Mouse (Mus musculus) right cerebral cortex, postnatal 36 days (tissue): Measurements from ENCODE around the gene Cdh20.
"Not testable (repeated sequence)": the region's sequence is repeated elsewhere in the genome, so short reads cannot be mapped to it uniquely, and the experiment has no call there.

ENCODE experiments used
- DNase-seq, 2 experiments: peaks; one replicate each; pipeline ENCODE4 v3.0.0; 2022; ENCODE audit warnings: low spot score in 2 of 2, mixed read lengths in 1 of 2

The Cdh20 gene

DNA sequence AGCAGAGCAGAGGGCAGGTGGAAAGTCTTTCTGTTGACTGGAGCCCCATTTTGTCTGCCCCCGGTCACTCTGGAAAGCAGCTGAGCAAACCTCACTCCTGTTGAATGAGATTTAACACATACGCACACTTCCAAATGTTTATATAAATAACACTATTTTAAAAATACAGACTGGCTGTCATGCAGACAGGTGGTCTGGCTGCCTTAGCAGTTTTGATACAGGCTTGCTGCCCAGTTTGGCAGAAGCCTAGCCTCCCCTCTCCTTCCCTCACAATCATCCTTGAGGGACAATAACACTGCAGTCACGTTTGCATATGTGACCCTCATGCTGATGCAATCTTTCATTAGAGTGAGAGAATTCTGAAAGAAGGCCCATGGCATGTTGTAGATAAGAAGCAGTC lies 144.1 kb downstream of the Cdh20 start:
- no peak for DNase-seq

DNA sequence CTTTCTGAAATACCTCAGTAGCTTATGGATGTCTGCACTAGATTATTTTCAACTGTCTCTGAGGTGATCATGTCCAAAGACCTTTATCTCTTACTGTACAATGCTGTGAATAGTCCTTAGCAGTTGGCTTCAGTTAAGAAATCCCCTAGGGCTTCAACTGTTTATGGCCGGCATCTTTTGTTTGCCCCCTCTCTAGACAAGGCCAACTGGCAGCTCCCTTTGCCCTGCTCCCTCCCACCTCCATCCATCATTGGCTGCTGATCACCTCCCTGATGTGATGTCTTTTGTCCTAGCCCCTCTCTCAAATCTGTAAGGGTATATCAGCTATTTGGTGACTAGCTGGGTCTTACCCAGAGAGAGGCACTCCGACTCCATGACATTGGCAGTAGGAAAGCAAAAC lies 148.2 kb downstream of the Cdh20 start:
- no peak for DNase-seq

DNA sequence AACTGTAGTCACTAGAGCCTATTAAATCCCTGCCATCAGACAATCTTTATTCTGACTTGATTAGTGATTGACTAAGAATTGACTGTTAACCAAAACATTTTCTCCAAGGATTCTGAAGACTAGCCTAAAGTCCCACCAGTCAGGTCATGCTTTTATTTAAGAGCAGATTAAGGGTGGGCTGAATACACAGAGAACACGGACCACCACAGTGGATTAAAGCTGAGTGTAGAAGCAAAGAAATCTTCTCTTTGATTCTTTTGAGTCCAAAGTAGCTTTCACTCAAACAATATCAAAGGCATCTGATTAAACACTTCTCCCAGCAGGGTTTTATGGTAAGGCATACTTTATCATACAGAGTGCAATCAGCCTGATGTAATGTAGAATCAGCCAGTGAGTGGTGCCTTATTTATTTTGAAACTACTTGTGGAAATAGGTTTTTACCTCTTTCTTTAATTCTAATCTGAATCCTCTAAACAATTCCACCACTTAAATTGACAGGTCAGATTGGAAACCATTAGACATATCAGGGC lies 149.0 kb downstream of the Cdh20 start:
- DNase-seq, result no peak

DNA sequence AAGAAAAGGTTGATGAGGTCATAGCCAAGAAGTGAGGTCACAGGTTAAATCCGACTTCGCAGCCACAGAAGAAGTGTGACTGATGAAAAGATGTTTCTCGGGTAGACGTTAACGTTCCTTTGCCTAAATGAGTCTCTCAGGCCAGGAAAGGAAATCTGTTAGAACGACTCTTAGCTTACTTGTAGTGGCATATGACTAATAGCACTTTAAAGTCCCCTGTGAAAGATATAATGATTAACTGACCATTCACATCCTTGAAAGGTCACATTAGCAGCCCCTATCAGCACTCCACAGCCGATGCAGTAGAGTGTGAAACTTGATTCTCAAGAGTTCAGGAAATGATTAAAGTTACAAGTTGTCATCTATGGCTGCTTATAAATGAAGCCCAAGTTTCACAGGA lies 164.7 kb downstream of the Cdh20 start:
- no peak for DNase-seq

DNA sequence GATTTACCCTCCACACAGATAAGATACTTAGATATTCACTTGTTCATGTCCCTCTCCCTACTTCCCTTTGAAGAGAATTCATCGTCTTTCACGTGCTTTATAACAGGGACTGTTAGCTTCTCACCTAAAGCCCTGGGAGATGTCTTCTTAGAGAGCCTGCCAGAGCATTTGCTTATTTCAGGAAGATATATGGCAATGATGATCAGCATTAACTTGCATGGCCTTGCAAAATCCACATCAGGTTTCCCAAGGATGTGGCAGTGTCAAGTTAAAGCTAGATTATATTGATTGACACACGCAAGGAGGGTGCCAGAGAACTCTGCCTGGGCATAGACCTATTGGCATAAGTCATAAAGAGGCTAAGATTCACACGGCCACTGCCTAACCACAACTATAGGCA lies 168.6 kb downstream of the Cdh20 start:
- DNase-seq, result no peak

DNA sequence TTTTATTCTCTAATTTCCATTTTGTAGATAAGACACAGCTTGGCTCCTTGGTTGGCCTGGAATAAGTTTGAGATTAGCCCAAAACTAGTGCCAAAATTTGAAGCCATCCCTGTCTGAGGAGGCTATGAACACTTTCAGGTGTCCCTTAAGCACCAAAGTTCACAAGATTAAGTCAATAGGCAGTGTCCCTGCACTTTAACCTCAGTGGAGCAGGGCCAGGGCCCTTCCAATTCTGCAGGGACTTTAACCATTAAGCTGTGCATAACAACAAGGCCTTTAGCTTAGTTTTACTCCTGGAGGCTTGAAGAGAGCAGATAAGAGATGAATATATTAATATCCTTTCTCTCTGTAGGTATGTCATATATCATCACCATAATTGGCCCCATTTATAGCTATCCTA lies 170.8 kb downstream of the Cdh20 start:
- no peak for DNase-seq

DNA sequence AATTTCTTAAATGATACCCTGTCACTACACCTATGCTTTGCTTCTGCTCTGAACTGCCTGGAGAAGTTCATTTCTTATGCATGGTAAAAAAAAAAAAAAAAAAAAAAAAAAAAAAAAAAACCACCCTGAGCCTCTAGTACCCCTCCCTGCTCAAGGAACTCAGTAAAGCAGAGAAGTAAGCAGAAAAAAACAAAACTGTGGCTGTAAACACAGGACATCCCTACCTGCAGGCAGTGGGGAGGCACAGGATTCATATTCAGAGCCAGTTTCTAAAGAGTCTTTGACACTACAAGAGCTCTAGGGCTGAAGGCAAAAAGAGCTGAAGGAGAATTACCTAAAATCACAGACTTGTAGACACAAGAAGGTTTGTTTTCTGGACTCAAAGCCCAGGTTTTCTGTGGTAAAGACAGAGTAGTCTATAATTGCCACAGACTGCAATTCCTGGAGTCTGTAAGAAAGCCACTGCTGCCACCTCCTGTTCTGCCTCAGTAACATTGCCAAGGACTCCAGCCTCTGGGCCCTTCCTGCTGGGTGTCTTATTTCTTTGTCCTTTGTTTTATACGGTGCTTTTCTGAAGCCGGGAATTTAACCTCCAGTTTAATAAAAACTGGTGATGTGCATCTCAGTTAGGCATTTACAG lies 176.3 kb downstream of the Cdh20 start:
- DNase-seq, result peak; percentile 32 to 35

DNA sequence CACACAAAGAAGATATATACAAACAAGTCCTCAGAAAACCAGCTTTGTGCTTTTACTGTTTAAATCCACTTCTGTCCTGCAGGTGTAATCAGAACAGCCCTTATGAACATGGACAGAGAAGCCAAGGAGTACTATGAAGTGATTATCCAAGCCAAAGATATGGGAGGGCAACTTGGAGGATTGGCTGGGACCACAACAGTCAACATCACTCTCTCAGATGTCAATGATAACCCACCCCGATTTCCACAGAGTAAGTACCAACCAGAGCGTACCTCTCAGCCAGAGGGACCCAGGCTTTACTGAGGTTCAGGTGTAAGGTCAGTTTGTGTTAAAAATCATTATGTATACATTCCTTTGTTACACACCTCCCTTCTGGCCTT lies 176.8 kb downstream of the Cdh20 start:
- no peak for DNase-seq

DNA sequence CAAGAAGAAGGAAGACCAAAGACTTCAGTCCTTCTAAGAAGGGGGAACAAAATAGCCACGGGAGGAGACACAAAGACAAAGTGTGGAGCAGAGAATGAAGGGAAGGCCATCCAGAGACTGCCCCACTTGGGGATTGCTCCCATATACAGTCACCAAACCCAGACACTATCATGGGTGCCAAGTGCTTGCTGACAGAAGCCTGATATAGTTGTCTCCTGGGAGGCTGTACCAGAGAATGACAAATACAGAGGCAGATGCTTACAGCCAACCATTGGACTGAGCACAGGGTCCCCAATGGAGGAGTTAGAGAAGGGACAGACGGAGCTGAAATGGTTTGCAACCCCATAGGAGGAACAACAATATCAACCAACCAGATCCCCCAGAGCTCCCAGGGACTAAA lies 181.3 kb downstream of the Cdh20 start:
- not testable (repeated sequence) for DNase-seq

DNA sequence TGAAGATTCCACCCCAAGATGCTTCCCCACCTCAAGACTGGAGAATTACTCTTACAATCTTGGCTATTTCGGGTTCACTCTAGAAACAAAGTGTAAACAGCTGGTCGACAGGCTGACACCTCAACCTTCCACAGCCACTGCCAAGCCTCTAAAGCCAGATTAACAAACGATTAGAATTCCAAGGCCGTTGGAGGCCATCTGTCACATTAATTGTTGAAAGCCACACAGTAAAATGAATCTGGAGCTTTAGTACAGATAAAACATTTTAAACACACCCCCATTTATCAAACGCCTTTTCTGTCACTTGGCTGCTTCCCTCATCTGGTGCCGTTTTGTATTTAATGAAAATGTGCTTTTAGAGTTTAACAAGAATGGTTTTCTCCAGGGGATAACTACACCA lies 188.7 kb downstream of the Cdh20 start:
- no peak for DNase-seq

DNA sequence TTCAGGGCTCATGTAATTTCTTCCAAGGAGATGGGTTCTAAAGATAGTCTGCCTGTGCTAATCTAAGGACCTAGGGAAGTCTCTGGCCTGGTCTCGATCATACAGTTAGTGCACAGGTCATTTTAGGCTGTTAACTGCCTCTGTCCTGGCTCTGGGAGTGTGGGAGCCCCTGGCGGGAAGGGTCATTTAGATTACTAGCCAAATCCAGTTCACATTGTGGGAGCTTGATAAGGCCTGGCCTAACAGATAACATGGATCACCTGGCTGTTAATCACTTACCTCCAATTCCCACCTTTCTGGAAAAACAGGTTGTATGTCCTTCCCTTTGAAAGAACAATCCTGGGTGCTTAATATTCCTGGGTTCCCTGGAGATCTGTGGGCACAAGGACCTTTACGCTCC lies 193.3 kb downstream of the Cdh20 start:
- DNase-seq, result no peak

DNA sequence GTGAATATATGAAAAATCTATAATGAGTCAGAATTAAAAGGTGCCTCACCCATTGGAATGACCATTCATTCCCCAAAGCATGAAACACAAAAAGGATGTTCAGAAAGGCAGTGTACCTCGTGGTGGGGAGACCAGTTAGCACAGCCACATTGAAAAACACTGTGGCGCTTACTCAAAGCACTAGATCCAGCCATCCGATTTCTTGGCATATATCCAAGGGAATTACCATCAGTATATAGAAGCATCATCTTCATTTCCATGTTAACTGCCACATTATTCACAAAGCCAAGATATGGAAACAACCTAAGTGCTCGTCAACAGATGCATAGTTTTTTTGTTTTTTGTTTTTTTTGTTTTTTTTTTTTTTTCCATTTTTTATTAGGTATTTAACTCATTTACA lies 193.9 kb downstream of the Cdh20 start:
- DNase-seq, result no peak

DNA sequence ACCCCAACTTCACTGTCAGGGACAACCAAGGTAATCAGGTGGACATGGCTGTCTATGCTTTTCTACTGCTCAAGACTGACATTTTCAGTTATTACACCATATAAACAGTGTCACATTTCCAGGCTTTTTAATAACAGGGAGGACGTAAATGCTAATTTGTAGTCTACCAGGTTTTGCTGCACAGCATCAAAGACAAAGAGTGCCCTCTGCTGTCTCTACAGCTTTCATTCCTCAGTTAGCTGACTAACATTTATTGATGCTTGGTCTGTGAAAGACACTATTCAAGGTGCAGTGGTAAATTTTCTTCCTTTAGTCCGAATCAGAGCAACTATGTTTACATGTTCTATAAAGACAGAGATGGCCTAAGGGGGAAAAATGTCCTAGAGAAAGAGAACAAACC lies 210.7 kb downstream of the Cdh20 start:
- no peak for DNase-seq

DNA sequence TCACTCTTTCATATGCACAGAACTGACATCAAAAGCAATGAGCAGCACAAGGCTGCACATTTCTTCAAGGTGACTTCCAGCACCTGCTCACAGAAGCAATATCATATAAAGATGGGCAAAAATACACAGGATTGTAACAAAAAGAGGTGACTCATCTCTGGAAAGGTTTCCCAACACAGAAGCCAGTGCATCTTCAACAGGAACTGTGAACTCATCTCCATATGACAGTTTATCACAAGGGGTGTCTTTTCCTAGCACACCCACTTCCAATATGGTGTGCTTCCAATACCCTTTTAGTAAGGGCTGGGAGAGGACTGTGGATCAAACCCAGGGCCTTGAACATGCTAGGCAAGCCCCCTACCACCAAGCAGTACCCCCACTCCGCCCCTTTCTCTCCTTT lies 211.9 kb downstream of the Cdh20 start:
- DNase-seq, result no peak

DNA sequence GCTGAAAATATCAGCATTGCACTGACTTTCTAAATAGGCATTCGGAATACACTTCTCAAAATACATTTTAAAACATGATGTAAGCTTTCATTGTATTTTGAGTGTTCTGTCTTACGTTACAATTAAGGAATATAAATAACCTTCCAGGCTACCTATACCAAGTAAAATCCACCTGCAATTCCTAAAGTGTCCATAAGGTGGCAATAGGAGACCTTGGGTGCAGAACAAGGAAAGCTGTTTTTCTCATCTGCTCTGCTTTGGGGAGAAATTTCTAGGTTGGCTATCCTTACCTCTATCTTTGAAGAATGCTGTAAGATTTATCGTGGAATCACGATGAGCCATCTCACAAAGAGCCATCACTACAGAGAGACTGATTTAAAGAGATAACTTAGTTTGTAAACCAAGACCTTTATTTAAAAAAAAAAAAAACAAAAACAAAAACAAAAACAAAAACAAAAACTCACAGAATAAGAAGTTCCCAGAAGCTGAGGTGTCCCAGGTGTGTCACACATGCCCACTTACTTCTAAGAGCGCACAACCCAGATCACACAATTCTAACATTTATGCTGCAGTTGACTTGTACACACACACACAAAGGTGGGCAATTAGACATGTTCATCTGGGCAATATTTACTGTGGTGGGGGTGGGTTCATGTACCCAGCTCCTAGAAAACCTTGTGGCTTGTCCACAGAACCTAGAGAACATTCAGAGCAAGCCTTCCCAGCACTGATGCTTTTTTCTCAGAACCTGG lies 218.1 kb downstream of the Cdh20 start:
- no peak for DNase-seq

DNA sequence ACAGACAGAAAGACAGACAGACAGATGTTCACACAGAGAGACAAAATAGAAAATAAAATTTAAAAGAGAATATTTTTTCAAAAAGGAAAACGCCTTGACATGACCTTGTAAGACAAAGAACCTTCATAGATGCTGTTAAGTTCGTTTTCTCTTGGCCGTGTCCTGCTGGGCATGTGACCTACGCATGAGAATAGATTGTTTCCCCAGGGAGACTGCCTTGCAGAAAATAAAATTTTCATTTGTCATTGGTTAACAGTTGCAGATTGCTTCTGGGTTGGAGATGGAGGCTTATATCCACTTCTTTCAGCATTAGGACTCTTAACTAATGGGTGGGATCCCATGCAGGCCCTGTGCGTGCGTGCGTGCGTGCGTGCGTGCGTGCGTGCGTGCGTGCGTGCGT lies 219.2 kb downstream of the Cdh20 start:
- no peak for DNase-seq

DNA sequence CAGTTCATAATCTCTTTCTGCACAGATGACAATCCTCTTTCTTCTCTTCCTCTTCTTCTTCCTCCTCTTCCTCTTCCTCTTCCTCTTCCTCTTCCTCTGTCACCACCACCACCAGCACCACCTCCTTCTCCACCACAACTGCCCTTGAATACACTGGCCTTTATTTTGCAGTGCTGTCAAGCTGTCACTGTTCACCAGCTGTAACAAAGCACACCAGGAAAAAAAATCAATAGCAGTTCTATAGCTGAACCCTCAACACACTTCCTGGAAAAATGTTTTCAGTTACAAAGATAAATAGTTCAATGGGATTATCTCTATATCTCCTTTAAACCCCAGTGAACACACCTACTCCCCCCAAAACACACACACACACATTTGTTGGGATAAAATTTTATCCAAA lies 224.1 kb downstream of the Cdh20 start:
- DNase-seq, result no peak

DNA sequence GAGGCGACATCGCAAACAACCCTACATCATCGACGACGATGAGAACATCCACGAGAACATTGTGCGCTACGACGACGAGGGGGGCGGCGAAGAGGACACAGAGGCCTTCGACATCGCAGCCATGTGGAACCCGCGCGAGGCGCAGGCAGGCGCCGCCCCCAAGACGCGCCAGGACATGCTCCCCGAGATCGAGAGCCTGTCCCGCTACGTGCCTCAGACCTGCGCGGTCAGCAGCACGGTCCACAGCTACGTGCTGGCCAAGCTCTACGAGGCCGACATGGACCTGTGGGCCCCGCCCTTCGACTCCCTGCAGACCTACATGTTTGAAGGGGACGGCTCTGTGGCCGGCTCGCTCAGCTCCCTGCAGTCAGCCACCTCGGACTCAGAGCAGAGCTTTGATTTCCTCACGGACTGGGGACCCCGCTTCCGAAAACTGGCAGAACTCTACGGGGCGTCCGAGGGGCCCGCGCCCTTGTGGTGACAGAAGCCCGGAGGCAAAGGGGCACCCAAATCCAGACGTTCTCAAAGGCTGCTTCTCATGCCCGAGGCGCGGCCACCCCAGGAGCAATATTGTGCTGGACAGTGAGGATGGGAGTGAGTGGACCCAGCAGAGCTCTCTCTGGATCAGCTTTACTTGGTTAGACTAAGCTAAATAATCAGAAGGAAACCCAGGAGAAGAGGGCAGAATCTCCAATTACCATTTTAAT lies 225.7 kb downstream of the Cdh20 start:
- DNase-seq, result no peak

DNA sequence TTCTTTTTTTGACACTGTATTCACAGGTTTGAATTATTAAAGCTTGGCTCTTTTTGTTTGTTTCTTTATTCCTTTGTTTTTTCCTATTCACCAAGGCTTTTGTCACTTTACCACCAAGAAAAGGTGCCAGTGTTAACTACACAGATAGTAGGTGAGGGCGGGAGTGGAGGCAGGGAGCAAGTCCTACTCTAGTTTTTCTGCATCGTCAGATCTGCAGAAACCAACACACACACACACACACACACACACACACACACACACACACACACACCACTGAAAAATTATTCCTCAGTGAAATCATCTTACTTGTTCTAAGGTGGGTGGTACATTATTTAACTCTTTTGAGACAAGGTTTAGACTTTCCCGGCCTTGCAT lies 226.3 kb downstream of the Cdh20 start:
- DNase-seq, result no peak

DNA sequence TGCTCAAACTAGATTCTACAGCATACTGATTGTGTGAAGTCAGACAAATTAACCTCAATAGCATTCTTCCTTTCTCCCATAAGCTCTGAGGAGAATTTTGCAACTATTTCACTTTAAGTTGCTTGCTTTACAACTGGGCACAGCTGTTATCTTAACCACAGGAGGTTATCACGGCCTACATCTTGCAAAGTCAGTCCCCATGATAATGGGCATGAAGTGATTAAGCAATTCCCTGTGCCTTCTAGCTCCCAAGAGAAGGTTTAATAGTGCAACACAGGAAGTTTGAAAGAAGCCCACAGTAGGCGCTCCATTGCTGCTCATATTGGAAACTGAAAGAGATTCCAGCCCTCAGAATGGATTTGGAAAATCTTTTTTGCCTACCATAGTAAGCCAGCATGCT lies 229.5 kb downstream of the Cdh20 start:
- no peak for DNase-seq

DNA sequence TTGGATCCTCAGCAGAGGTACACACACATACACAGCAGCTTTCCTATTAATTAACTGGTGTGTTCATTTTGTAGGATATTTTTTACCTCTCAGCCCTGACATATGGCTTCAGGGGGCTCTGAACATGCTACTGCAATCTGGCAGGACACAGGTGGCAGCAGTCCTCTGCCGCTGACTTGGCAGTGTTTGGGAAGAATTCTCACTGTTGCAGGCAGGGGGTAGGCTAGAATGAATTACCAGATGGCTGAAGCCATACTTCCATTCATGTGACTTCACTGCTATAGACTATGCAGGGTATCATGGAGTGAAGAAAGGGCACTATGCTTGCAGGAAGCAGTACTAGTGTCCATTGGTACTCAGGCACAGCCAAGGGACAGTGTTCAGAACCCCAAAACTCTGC lies 233.8 kb downstream of the Cdh20 start:
- DNase-seq, result no peak

DNA sequence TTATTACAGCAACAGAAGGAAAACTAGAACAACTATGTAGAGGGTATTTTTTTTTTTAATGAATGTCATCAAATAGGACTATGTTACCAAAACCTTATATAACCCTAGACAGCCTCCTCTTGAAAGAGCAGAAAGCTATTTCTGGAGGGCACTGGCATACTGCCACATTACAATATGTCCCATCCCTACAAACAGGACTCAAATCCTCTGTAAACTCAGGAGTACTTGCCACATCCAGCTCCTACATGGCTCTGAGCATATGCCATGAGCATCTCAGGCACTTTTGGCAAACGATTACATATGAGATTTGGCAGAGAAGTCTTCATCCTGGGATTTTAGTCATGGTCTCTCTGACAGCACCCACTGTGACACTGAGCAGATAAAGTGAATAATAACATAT lies 235.5 kb downstream of the Cdh20 start:
- DNase-seq, result no peak

DNA sequence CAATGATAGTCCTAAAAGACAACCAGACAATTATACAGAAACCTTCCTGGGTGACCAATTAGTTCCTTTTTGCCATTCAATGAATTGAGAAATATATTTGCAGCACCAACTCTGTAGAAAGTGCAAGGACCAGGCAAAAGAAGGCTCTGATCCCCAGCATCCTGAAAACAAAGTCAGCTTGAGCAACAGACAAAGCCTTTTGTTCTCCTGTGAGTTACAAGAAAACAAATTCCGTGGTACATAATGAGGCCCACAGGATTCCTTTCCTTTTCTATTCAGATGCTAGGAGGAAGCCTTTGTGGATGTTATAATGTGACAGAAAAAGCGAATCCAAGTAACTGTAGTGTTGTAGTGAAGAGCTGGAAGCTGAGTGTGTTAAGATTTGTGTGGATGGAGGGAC lies 244.3 kb downstream of the Cdh20 start:
- no peak for DNase-seq
